ENCODE assay signal across 19 mouse cellular contexts in the genomic region with DNA sequence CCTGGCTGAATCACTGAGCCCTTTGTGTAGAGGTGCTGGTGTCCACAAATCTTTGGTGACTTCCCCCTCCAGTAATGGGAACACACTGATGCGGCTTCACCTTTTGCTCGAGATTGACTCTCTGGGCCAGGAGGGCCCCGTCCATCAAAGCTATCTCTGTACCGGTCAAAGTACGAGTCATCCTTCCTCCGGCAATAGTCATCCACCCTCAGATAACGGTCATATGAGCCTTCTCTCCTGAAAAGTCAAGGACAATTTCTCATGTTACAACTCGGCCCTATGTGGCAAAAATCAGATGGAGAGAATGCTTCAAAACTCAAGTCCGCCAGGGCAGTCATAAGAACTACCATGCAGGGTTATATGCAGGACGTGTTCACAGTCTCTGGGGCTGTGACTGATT. TPM values are rescaled to one million over a fixed set of nuclear protein-coding genes. Genes with fewer than 3 reads are reported as not detected.
DNase-seq lines count a peak whose midpoint lies in the region; ATAC-seq and TF ChIP-seq lines count a peak whose summit lies in the region.
"Had no signal": no experiment of that assay in that cellular context is flagged by ENCODE, and none has a peak within 500 bp of the region (broad histone marks: within the 10 kb centered on the region; RNA-seq: fewer than 3 reads in every experiment).

No protein-coding gene starts in this region.

- intact Hi-C loops in gastrocnemius, postnatal 36 days (cut with DNase I) = no loop called here

- DNase-seq in kidney, adult 2 months = peak; percentile 33
- DNase-seq in adrenal gland, adult 18-20 months (ENCODE audit: low spot score in 2 of 2) = peak; percentile 20 to 37
- peak; percentile 54 for DNase-seq in adrenal gland, postnatal 10 days
- DNase-seq in yolk sac, embryonic 10.5 days (ENCODE audit: low spot score) = peak; percentile 42
- no peak for DNase-seq in gastrocnemius, postnatal 36 days
- no peak for DNase-seq in left cerebral cortex, adult 18-20 months (ENCODE audit: low spot score in 2 of 2)
- DNase-seq: cerebellum, adult 2 months; cerebellum, postnatal 10 days; heart, adult 2 months; heart, postnatal 4 days had no signal

- no peaks in the 10 kb centered on the region; the same call in 1 of the 2 replicates for H3K4me1 ChIP-seq in kidney, adult 2 months (ENCODE audit: control insufficient read depth, insufficient read depth, low read length)
- no peaks in the 10 kb centered on the region for H3K4me1 ChIP-seq in kidney, embryonic 15.5 days
- H3K4me1 ChIP-seq: embryonic facial prominence, embryonic 10.5 days; heart, embryonic 13.5 days; hindbrain, embryonic 12.5 days had no signal

- no peak for ATAC-seq in kidney, embryonic 15.5 days (replicated peaks; ENCODE audit: low FRiP score)
- ATAC-seq: forebrain, embryonic 14.5 days; hindbrain, embryonic 16.5 days; inflammation-experienced regulatory T-cells, adult 6 months; intestine, postnatal 0 days had no signal

- no peak overlapping the region for H3K9ac ChIP-seq in kidney, embryonic 15.5 days
- H3K9ac ChIP-seq: heart, embryonic 13.5 days; hindbrain, embryonic 12.5 days had no signal

- H3K9me3 ChIP-seq in kidney, embryonic 15.5 days (replicated peaks) = no peaks in the 10 kb centered on the region
- H3K9me3 ChIP-seq: embryonic facial prominence, embryonic 10.5 days; heart, embryonic 13.5 days; hindbrain, embryonic 12.5 days had no signal

- no peak for TF ChIP-seq CTCF in kidney, adult 2 months (conservative IDR thresholded peaks at IDR 0.05; ENCODE audit: insufficient read depth, insufficient read length, low read depth, low read length)

- H3K36me3 ChIP-seq in kidney, adult 2 months (ENCODE audit: control insufficient read depth, insufficient read depth, low read length) = peaks cover 6% of the 10 kb centered on the region
- peaks cover 81% of the 10 kb centered on the region for H3K36me3 ChIP-seq in kidney, embryonic 15.5 days

- no peak overlapping the region for H3K27ac ChIP-seq in kidney, adult 2 months (ENCODE audit: insufficient read depth, low read depth, low read length)
- no peak overlapping the region for H3K27ac ChIP-seq in kidney, embryonic 15.5 days
- H3K27ac ChIP-seq: embryonic facial prominence, embryonic 10.5 days; heart, adult 2 months; heart, embryonic 13.5 days; hindbrain, embryonic 12.5 days had no signal

- H3K27me3 ChIP-seq in kidney, adult 2 months (replicated peaks; ENCODE audit: control insufficient read depth, insufficient read depth, low read length) = no peaks in the 10 kb centered on the region
- no peaks in the 10 kb centered on the region for H3K27me3 ChIP-seq in kidney, embryonic 15.5 days
- H3K27me3 ChIP-seq: heart, embryonic 13.5 days; hindbrain, embryonic 12.5 days had no signal

- TF ChIP-seq POLR2A in kidney, adult 2 months (IDR thresholded peaks at IDR 0.05; ENCODE audit: low read depth, low read length) = no peak

- H3K4me3 ChIP-seq in kidney, adult 2 months (ENCODE audit: insufficient read depth, low read depth, low read length) = no peak overlapping the region
- no peak overlapping the region for H3K4me3 ChIP-seq in kidney, embryonic 15.5 days (replicated peaks)
- H3K4me3 ChIP-seq: embryonic facial prominence, embryonic 10.5 days; heart, adult 2 months; heart, embryonic 13.5 days; hindbrain, embryonic 12.5 days had no signal

- 56% methylated on average over 10 of the region's 10 CpGs for WGBS in kidney, adult 2 months
- WGBS in kidney, embryonic 15.5 days = 72% methylated on average over 10 of the region's 10 CpGs

- H3K4me2 ChIP-seq in kidney, embryonic 15.5 days = no peak overlapping the region
- H3K4me2 ChIP-seq: heart, embryonic 13.5 days; hindbrain, embryonic 12.5 days had no signal

RNA-seq across cellular contexts. Expression of gene Ncoa5, which starts 24.3 kb away (rescaled TPM):
- polyA plus RNA-seq in kidney, adult 2 months (2012; rRNA removed) = 31.3 and 34.4 TPM in 2 replicates
- 73.5 and 79.6 TPM in 2 replicates for polyA plus RNA-seq in kidney, embryonic 15.5 days (2015; fragmentation: Nextera tagmentation; extraction: Ambion mirVana)
- total RNA-seq in adrenal gland, adult 18-20 months (2021) = 10 to 100 TPM; 35.7 to 41.6 TPM
- 10 to 100 TPM; 29.3 to 35.9 TPM for total RNA-seq in adrenal gland, postnatal 10 days (2021)
- 10 to 100 TPM; 10.3 to 11.7 TPM for total RNA-seq in gastrocnemius, postnatal 36 days (2021)
- total RNA-seq in left cerebral cortex, adult 18-20 months (2021) = 10 to 100 TPM; 53.4 to 56.8 TPM

RNA-seq across cellular contexts. Expression of gene Cd40, which starts 45.1 kb away (rescaled TPM):
- polyA plus RNA-seq in kidney, adult 2 months (2012; rRNA removed) = 6.1 and 11.2 TPM in 2 replicates
- 7.4 and 8.4 TPM in 2 replicates for polyA plus RNA-seq in kidney, embryonic 15.5 days (2015; fragmentation: Nextera tagmentation; extraction: Ambion mirVana)
- total RNA-seq in adrenal gland, adult 18-20 months (2021) = 1 to 10 TPM; 1.9 to 2.2 TPM
- total RNA-seq in adrenal gland, postnatal 10 days (2021) = 1 to 10 TPM; 2.9 to 3.3 TPM
- under 1 TPM; 0.48 to 0.76 TPM for total RNA-seq in gastrocnemius, postnatal 36 days (2021)
- under 1 TPM; 0.44 to 0.80 TPM for total RNA-seq in left cerebral cortex, adult 18-20 months (2021)
- total RNA-seq: MEL had no signal

RNA-seq across cellular contexts. Expression of gene Slc12a5, which starts 49.7 kb away (rescaled TPM):
- 1.5 and 2.2 TPM in 2 replicates for polyA plus RNA-seq in kidney, adult 2 months (2012; rRNA removed)
- polyA plus RNA-seq in kidney, embryonic 15.5 days (2015; fragmentation: Nextera tagmentation; extraction: Ambion mirVana) = 1.1 TPM in 2 replicates
- 1 to 10 TPM; 5.2 to 9.0 TPM for total RNA-seq in adrenal gland, adult 18-20 months (2021)
- 1 to 10 TPM; 4.5 to 7.7 TPM for total RNA-seq in adrenal gland, postnatal 10 days (2021)
- under 1 TPM; 0.25 to 0.36 TPM for total RNA-seq in gastrocnemius, postnatal 36 days (2021)
- total RNA-seq in left cerebral cortex, adult 18-20 months (2021) = 100 to 1,000 TPM; 538 to 565 TPM

Comparison
In these comparisons a context has a peak if more than half of its experiments do, and no peak if none do; other contexts are left out.
1. DNase-seq: peak in kidney, adult 2 months (single experiment), adrenal gland, adult 18-20 months (2 of 2), adrenal gland, postnatal 10 days (single experiment) and yolk sac, embryonic 10.5 days (single experiment); none in gastrocnemius, postnatal 36 days (0 of 2) and left cerebral cortex, adult 18-20 months (0 of 2).
2. RNA of gene Slc12a5, which starts 49.7 kb away (total RNA-seq): 538 to 565 TPM in left cerebral cortex, adult 18-20 months; 5.2 to 9.0 TPM in adrenal gland, adult 18-20 months, 4.5 to 7.7 TPM in adrenal gland, postnatal 10 days and 0.25 to 0.36 TPM in gastrocnemius, postnatal 36 days; every median in the first group is over 10 times any median in the second.